Mouse (Mus musculus) frontal cortex, adult (tissue): ENCODE measurements at regions not wholly inside any gene's neighbourhood (a gene's known extent, or its start where the extent isn't known, plus 50 kb on each side); places are given as distances from the start of the nearest gene placed in this dataset.
A peak's percentile ranks its signal among the peaks of the same experiment; 100 is the strongest.

Experiments used
- ATAC-seq: cut with Nextera tagmentation; 2 replicates; pipeline ENCODE4 v1.9.2; 2017; ENCODE audit warnings: mild to moderate bottlenecking, moderate library complexity, mixed read lengths; ENCODE audit not compliant: low TSS enrichment

- ATAC-seq, result no peak
These were observed 715.5 kb downstream of the Fam181b start for GRCm38 (mm10) chr7:93795210-93795609.

DNA sequence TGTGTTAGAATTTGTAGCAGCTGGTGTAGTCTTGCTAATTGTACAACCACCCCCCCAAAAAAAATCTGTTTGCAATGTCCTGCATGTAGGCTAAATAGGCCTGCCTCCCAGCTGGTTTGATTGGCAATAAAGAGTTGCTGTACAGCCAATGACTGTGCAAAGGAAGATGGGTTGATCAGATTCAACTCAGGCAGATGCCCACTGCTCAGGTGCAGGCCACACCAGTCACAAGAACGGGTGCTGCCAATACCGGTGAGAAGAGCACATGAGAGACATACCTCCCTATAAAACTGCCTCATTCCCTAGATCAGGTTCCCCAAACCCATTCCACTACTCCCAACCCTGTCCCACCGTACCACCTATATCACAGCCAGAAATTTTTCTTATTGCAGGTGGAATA lies 756.0 kb downstream of the Fam181b start:
- no peak for ATAC-seq

DNA sequence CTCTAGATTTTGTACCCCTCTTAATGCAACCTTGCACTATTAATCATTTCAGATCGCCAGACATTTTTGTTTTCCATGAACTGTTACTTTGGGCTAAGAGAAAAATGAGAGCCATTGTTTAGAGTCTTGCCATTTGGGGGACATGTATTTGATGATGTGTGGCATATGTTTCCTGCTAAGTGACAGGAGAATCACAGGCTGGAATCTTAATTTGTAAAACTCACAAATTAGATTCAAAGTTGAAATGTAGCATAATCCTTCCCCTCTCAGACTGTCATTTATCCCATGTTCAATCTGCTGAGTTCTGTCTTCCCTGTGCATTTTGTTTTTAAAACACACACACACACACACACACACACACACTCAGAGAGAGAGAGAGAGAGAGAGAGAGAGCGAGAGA lies 756.5 kb downstream of the Fam181b start:
- ATAC-seq, result no peak

- ATAC-seq, result no peak
These were observed 775.4 kb downstream of the Fam181b start for GRCm38 (mm10) chr7:93855025-93855424.

- no peak for ATAC-seq
These were observed 814.0 kb downstream of the Fam181b start for GRCm38 (mm10) chr7:93893701-93894100.

- ATAC-seq, result no peak
These were observed 817.3 kb downstream of the Fam181b start for GRCm38 (mm10) chr7:93896921-93897320.

DNA sequence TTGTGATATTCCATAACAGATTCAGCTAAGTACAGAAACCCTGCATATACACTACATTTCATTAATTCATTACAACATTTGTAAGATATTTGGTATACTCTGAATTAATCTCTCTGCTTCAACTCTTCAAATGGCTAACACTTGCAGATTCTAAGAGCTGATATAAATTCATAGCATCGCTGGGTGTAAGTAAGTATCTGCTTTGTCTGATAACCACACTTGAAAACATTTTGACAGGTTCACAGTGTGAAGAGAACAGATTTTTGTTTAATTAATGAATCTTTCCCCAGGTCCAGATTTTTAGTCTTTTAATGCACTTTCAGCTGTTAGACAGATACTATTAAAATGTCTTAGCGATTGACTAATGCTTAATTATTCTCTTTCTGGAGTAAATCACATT lies 823.1 kb downstream of the Fam181b start:
- ATAC-seq, result no peak

GRCm38 (mm10) chr7:93936925-93937324 lies 857.3 kb downstream of the Fam181b start:
- ATAC-seq, result no peak

DNA sequence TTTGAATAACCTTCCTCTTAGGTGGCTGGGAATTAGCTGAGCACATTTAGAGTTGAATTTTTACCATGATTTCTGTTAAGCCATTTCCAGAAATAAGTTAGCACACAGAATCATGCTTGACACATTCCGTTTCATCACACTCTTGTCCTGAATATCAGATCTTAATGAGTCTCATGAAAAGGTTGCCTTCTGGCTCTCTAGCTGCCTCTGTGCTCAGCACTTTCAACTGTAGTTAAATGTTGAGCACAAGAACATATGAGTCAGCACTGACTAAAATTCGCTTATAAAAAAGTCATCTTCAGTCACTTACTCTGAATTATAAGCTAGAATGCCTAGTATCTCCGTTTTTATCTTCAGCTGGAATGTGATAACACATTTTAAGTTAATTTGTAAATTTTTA lies 902.4 kb downstream of the Fam181b start:
- ATAC-seq, result peak; percentile 62

DNA sequence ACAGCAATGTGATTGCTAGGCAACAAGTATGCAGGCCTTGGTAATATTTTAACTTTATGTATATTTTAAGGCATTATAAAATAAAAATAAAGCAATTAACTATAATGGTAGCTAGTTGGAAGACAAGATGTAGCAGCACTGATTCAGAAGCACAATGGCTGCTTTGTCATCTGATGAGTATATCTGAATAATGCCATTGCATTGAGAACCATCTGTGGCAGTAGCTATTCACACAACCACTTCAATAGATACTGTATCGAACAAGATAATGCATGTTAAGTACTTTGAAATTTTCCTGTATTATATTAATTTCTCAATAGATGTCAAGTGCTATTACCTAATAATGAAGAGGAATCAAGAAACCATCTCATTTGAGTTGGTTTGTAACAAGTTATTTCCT lies 923.1 kb downstream of the Fam181b start:
- ATAC-seq, result no peak

DNA sequence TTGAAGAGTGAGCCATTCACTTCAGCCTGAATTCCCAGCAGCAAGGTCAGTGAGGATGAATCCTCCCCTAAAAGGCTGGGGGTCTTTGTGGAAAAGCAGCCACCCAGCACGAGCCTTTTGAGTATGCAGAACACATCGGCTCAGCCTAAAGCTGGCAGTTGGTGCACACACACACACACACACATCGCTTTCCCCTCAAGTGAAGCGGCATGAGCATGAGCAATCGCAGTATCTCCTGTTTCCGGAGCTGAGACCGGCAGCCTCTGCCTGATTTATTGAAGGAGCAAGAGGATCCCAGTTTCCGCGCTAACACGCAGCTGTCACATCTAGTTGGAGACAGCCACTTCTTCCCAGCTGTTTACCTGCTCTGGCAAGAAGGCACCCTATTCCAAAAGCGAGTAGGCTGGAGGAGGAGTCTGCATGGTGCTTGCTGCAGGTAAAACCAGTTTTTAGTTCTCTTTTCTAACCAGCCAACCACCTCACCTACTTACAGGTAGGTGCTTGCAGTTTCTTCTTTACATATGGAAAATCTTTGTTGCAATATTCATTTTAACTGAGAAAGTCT lies 962.9 kb downstream of the Fam181b start:
- peak; percentile 82 for ATAC-seq

DNA sequence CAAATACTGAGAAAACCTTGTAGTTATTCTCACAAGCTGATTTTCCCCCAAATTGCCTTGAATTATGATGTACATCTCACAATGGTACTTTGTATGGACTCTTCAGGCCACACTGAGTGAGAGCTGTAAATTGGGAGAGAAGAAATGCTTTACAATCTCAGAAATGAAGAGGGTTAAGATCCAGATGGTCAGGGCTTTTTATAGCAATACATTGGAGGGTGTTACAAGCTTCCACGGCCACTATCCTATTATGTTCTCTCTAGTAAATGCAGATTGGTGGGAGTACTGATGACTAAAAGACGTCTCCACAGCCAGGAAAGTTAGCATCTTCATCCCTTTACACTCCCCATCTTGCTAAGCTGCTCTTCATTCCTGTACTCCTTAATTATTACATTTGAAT lies 965.8 kb downstream of the Fam181b start:
- peak; percentile 62; the same call in 1 of the 2 replicates for ATAC-seq

- no peak for ATAC-seq
These were observed 966.4 kb downstream of the Fam181b start for GRCm38 (mm10) chr7:94046029-94046428.

GRCm38 (mm10) chr7:94061814-94062545 lies 982.3 kb downstream of the Fam181b start:
- no peak for ATAC-seq
